Mouse (Mus musculus) heart, postnatal 0 days (tissue): ENCODE data around the gene Rnf135. TPM values are rescaled to one million over a fixed set of nuclear protein-coding genes. Genes with fewer than 3 reads are reported as not detected.

Experiments
- ATAC-seq: fragments of 200-750 bp; cut with Nextera tagmentation; 2 replicates; pipeline ENCODE4 v1.8.0; 2017; ENCODE audit warnings: low read depth, moderate number of reproducible peaks, moderate library complexity; ENCODE audit not compliant: insufficient read depth
- DNase-seq: peaks from one replicate; pipeline ENCODE4 v3.0.0-alpha.2; 2016; ENCODE audit warnings: low spot score
- H3K27ac ChIP-seq: fragments of 300-500 bp; sonication (generic); 2 replicates; pipeline ENCODE4 v1.5.1; 2014; ENCODE audit warnings: low read depth, mild to moderate bottlenecking
- H3K27me3 ChIP-seq: fragments of 300-500 bp; sonication (generic); 2 replicates; pipeline ENCODE4 v1.6.1; 2014; ENCODE audit warnings: low read length, mixed read lengths; ENCODE audit not compliant: control insufficient read depth, insufficient read depth
- H3K36me3 ChIP-seq: fragments of 300-500 bp; sonication (generic); replicated peaks from 2 replicates; pipeline ENCODE4 v1.6.1; 2014; ENCODE audit warnings: low read length, mixed read lengths; ENCODE audit not compliant: control insufficient read depth, insufficient read depth
- H3K4me1 ChIP-seq: fragments of 300-500 bp; sonication (generic); 2 replicates; pipeline ENCODE4 v1.6.1; 2014; ENCODE audit warnings: antibody characterized with exemption; ENCODE audit not compliant: control insufficient read depth, insufficient read depth
- H3K4me2 ChIP-seq: fragments of 300-500 bp; sonication (generic); 2 replicates; pipeline ENCODE4 v1.6.1; 2014; ENCODE audit warnings: low read depth, mild to moderate bottlenecking, low read length, moderate library complexity
- H3K4me3 ChIP-seq: fragments of 300-500 bp; sonication (generic); 2 replicates; pipeline ENCODE4 v1.5.1; 2014; ENCODE audit warnings: low read depth, low read length
- H3K9ac ChIP-seq: fragments of 300-500 bp; sonication (generic); replicated peaks from 2 replicates; pipeline ENCODE4 v1.6.1; 2014; ENCODE audit warnings: low read depth, low read length, mixed read lengths
- H3K9me3 ChIP-seq: fragments of 300-500 bp; sonication (generic); replicated peaks from 2 replicates; pipeline ENCODE4 v1.6.1; 2016; ENCODE audit warnings: low read length; ENCODE audit not compliant: control insufficient read depth
- CTCF ChIP-seq: IDR thresholded peaks from 2 replicates; pipeline ENCODE4 v1.5.1; 2016; ENCODE audit warnings: antibody characterized with exemption, control low read depth, low read depth
- EP300 ChIP-seq: IDR thresholded peaks from 2 replicates; pipeline ENCODE4 v1.6.1; 2016; ENCODE audit warnings: antibody characterized with exemption, low read depth
- WGBS: fragments of 180-500 bp; shearing (Covaris S2); extraction: QIAGEN DNeasy Blood & Tissue Kit; methylation state at CpG from one replicate; pipeline ENCODE4 v1.1.7; 2014; 5-methylcytosine and 5-hydroxymethylcytosine counted together
- polyA plus RNA-seq: library from polyadenylated mRNA; unstranded; fragments of >200 nt; fragmentation: Nextera tagmentation; extraction: Ambion mirVana; gene quantifications from 2 replicates; pipeline ENCODE4 v1.2.1, GENCODE M21; 2015
- total RNA-seq: library from RNA; depleted of rRNA; stranded (reverse); fragments of >200 nt; gene quantifications from 2 replicates; pipeline ENCODE4 v1.2.3, GENCODE M21; 2014; ENCODE audit warnings: low replicate concordance; rRNA removed

Rnf135 gene
- total RNA-seq, result 6.2 and 10.2 TPM in 2 replicates
- 11.7 and 12.9 TPM in 2 replicates for polyA plus RNA-seq

GRCm38 (mm10) chr11:80183705-80184255 is at the start of gene Rnf135:
Rnf135 (plus strand) TSS chr11:80183851.
- WGBS, result under 1% methylated on average over 33 of the region's 33 CpGs
- Histone ChIP-seq H3K4me2 (peak within 1 kb of the TSS; percentile 78), H3K9ac (peak within 1 kb of the TSS; percentile 93), H3K4me1 (0 out of 2 replicates have a peak, but pooled peaks cover 3% of the 10 kb centered on the region), H3K9me3 (no peaks in the 10 kb centered on the region), H3K27ac (peak within 1 kb of the TSS; percentile 94), H3K27me3 (no peaks in the 10 kb centered on the region), H3K36me3 (no peaks in the 10 kb centered on the region), H3K4me3 (peak within 1 kb of the TSS; percentile 91)
- TF ChIP-seq CTCF, result no peak
- no peak for TF ChIP-seq EP300
- peak; percentile 98 for ATAC-seq
- peak; percentile 97 for DNase-seq

- 57% methylated on average over 4 of the region's 4 CpGs for WGBS
- Histone ChIP-seq H3K27me3 (no peaks in the 10 kb centered on the region), H3K4me2 (no peak overlapping the region), H3K9me3 (no peaks in the 10 kb centered on the region), H3K4me3 (no peak overlapping the region), H3K36me3 (peaks cover 53% of the 10 kb centered on the region), H3K27ac (no peak overlapping the region), H3K9ac (no peak overlapping the region), H3K4me1 (no peaks in the 10 kb centered on the region)
- DNase-seq (no peak), ATAC-seq (no peak)
- TF ChIP-seq CTCF (no peak), EP300 (no peak)
Observed at GRCm38 (mm10) chr11:80134744-80135143, 48.9 kb upstream of the Rnf135 start.

- Histone ChIP-seq H3K9ac (no peak overlapping the region), H3K9me3 (no peaks in the 10 kb centered on the region), H3K27ac (peak overlapping the region; percentile 51; the same call in 1 of the 2 replicates), H3K4me2 (no peak overlapping the region), H3K4me1 (no peaks in the 10 kb centered on the region), H3K4me3 (no peak overlapping the region), H3K27me3 (no peaks in the 10 kb centered on the region), H3K36me3 (peaks cover 59% of the 10 kb centered on the region)
- DNase-seq (no peak), ATAC-seq (no peak)
- TF ChIP-seq EP300, result no peak
- TF ChIP-seq CTCF, result no peak
- 90% methylated on average over 11 of the region's 11 CpGs for WGBS
Observed at GRCm38 (mm10) chr11:80135954-80136683, 47.5 kb upstream of the Rnf135 start.

- Histone ChIP-seq H3K27me3 (no peaks in the 10 kb centered on the region), H3K36me3 (peaks cover 55% of the 10 kb centered on the region)
Observed at GRCm38 (mm10) chr11:80136786-80137185, 46.9 kb upstream of the Rnf135 start.

GRCm38 (mm10) chr11:80137773-80138172 is 45.9 kb upstream of the Rnf135 start:
- H3K27ac ChIP-seq, result no peak overlapping the region
- no peak for DNase-seq
- ATAC-seq, result no peak
- TF ChIP-seq EP300 (no peak), CTCF (no peak)
- no peak overlapping the region for H3K4me2 ChIP-seq
- 85% methylated on average over 5 of the region's 5 CpGs for WGBS
- no peak overlapping the region for H3K9ac ChIP-seq
- peaks cover 46% of the 10 kb centered on the region for H3K36me3 ChIP-seq
- H3K4me1 ChIP-seq, result peaks cover 3% of the 10 kb centered on the region; the same call in 1 of the 2 replicates
- no peak overlapping the region for H3K4me3 ChIP-seq
- no peaks in the 10 kb centered on the region for H3K9me3 ChIP-seq
- no peaks in the 10 kb centered on the region for H3K27me3 ChIP-seq

More at GRCm38 (mm10) chr11:80136786-80137185, 46.9 kb upstream of the Rnf135 start:
- ATAC-seq (no peak), DNase-seq (no peak)
- no peaks in the 10 kb centered on the region for H3K9me3 ChIP-seq
- no peak for TF ChIP-seq EP300
- TF ChIP-seq CTCF, result no peak
- WGBS, result 85% methylated on average over 13 of the region's 13 CpGs
- H3K4me1 ChIP-seq, result no peaks in the 10 kb centered on the region
- no peak overlapping the region for H3K9ac ChIP-seq
- H3K27ac ChIP-seq, result no peak overlapping the region
- H3K4me2 ChIP-seq, result no peak overlapping the region
- no peak overlapping the region for H3K4me3 ChIP-seq
